ENCODE assay signal across 25 mouse cellular contexts in the genomic region with DNA sequence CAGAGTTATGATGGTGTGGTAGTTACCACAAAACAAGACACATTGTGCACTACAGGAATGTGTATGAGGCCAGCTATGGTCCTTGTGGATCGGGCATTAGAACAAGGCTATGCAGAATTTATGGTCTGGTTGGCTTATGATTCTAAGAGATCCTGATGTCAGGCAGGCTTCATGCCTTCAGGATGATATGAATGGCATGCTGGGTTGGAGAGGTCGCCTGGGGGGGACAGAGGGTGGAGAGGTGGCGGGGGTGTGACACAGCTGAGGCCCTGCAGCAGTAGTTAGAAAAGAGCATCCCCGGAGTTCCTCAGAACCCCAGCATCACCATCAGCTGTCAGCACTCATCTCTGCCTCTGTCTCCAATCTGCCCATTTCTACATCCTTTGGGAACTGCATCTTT.
DNase-seq lines count a peak whose midpoint lies in the region; ATAC-seq lines count a peak whose summit lies in the region.
"Had no signal": no experiment of that assay in that cellular context is flagged by ENCODE, and none has a peak within 500 bp of the region (broad histone marks: within the 10 kb centered on the region; RNA-seq: fewer than 3 reads in every experiment).

No protein-coding gene starts in this region.

- no peak overlapping the region for H3K27ac ChIP-seq in midbrain, embryonic 12.5 days (replicated peaks)
- H3K27ac ChIP-seq in midbrain, embryonic 13.5 days = no peak overlapping the region
- H3K27ac ChIP-seq in hindbrain, embryonic 16.5 days (ENCODE audit: low read depth, low read length) = no peak overlapping the region
- H3K27ac ChIP-seq: embryonic facial prominence, embryonic 13.5 days; embryonic facial prominence, embryonic 15.5 days; forebrain, embryonic 10.5 days; forebrain, embryonic 12.5 days had no signal

- ATAC-seq in midbrain, embryonic 12.5 days (ENCODE audit: low FRiP score, low read depth) = 0 out of 2 replicates have a peak, but pooled peaks have one; percentile 32
- ATAC-seq in midbrain, embryonic 13.5 days = no peak
- no peak for ATAC-seq in hindbrain, embryonic 16.5 days
- ATAC-seq: activated CD4-positive, CD25-positive, alpha-beta regulatory T cell, adult 4 months; forebrain, embryonic 14.5 days; forebrain, embryonic 16.5 days; Patski had no signal

- H3K27me3 ChIP-seq in midbrain, embryonic 12.5 days = no peaks in the 10 kb centered on the region
- no peaks in the 10 kb centered on the region for H3K27me3 ChIP-seq in midbrain, embryonic 13.5 days
- no peaks in the 10 kb centered on the region for H3K27me3 ChIP-seq in hindbrain, embryonic 16.5 days (replicated peaks; ENCODE audit: control insufficient read depth, insufficient read depth, low read length)
- H3K27me3 ChIP-seq: embryonic facial prominence, embryonic 13.5 days; embryonic facial prominence, embryonic 15.5 days; forebrain, embryonic 12.5 days; Patski had no signal

- 73% methylated on average over 4 of the region's 4 CpGs for WGBS in midbrain, embryonic 12.5 days
- 72% methylated on average over 4 of the region's 4 CpGs for WGBS in midbrain, embryonic 13.5 days
- WGBS in hindbrain, embryonic 16.5 days = 65% methylated on average over 4 of the region's 4 CpGs

- DNase-seq in cerebellum, postnatal 10 days = peak; percentile 36 to 54
- no peak for DNase-seq in cerebellum, postnatal 4 days (ENCODE audit: low spot score in 2 of 2)
- peak; percentile 1 for DNase-seq in 3134 (ENCODE audit: extremely low read depth, insufficient read length, low spot score)
- DNase-seq in retina, embryonic 14.5 days (ENCODE audit: low spot score) = peak; percentile 55
- DNase-seq in embryo, embryonic 10.5 days (ENCODE audit: low spot score) = no peak
- DNase-seq: adrenal gland, adult 8-10 months; adrenal gland, postnatal 14 days; adrenal gland, postnatal 36 days; cerebellum, adult 11-12 months; cerebellum, adult 2 months; cerebellum, adult 9-10 months; cerebellum, postnatal 36 days; embryo, embryonic 11 days had no signal

- H3K36me3 ChIP-seq in midbrain, embryonic 12.5 days = no peaks in the 10 kb centered on the region
- no peaks in the 10 kb centered on the region for H3K36me3 ChIP-seq in midbrain, embryonic 13.5 days
- no peaks in the 10 kb centered on the region for H3K36me3 ChIP-seq in hindbrain, embryonic 16.5 days (ENCODE audit: control insufficient read depth, insufficient read depth, low read length)
- H3K36me3 ChIP-seq: embryonic facial prominence, embryonic 13.5 days; embryonic facial prominence, embryonic 15.5 days; forebrain, embryonic 10.5 days; forebrain, embryonic 12.5 days had no signal

- H3K4me3 ChIP-seq in midbrain, embryonic 12.5 days = no peak overlapping the region
- H3K4me3 ChIP-seq in midbrain, embryonic 13.5 days (replicated peaks) = no peak overlapping the region
- no peak overlapping the region for H3K4me3 ChIP-seq in hindbrain, embryonic 16.5 days (ENCODE audit: low read length)
- H3K4me3 ChIP-seq: embryonic facial prominence, embryonic 13.5 days; embryonic facial prominence, embryonic 15.5 days; erythroblast, embryonic 14.5 days; forebrain, embryonic 10.5 days; forebrain, embryonic 12.5 days had no signal

- H3K4me1 ChIP-seq in midbrain, embryonic 12.5 days = no peaks in the 10 kb centered on the region; the same call in 1 of the 2 replicates
- peaks cover 17% of the 10 kb centered on the region for H3K4me1 ChIP-seq in midbrain, embryonic 13.5 days (replicated peaks)
- no peaks in the 10 kb centered on the region for H3K4me1 ChIP-seq in hindbrain, embryonic 16.5 days (ENCODE audit: control insufficient read depth, insufficient read depth, low read depth, low read length)
- H3K4me1 ChIP-seq: embryonic facial prominence, embryonic 15.5 days; forebrain, embryonic 10.5 days; forebrain, embryonic 12.5 days had no signal

- H3K4me2 ChIP-seq in midbrain, embryonic 12.5 days (replicated peaks) = no peak overlapping the region
- H3K4me2 ChIP-seq in midbrain, embryonic 13.5 days (replicated peaks) = no peak overlapping the region
- H3K4me2 ChIP-seq in hindbrain, embryonic 16.5 days (ENCODE audit: low read length) = no peak overlapping the region
- H3K4me2 ChIP-seq: embryonic facial prominence, embryonic 13.5 days; embryonic facial prominence, embryonic 15.5 days; forebrain, embryonic 12.5 days had no signal

- no peak overlapping the region for H3K9ac ChIP-seq in midbrain, embryonic 12.5 days (replicated peaks)
- H3K9ac ChIP-seq in midbrain, embryonic 13.5 days (replicated peaks) = no peak overlapping the region
- no peak overlapping the region for H3K9ac ChIP-seq in hindbrain, embryonic 16.5 days (ENCODE audit: low read depth, low read length)
- H3K9ac ChIP-seq: embryonic facial prominence, embryonic 13.5 days; embryonic facial prominence, embryonic 15.5 days; forebrain, embryonic 12.5 days had no signal

- no peaks in the 10 kb centered on the region for H3K9me3 ChIP-seq in midbrain, embryonic 12.5 days
- no peaks in the 10 kb centered on the region for H3K9me3 ChIP-seq in midbrain, embryonic 13.5 days
- H3K9me3 ChIP-seq in hindbrain, embryonic 16.5 days (ENCODE audit: control insufficient read depth, low read length) = no peaks in the 10 kb centered on the region
- H3K9me3 ChIP-seq: embryonic facial prominence, embryonic 13.5 days; embryonic facial prominence, embryonic 15.5 days; forebrain, embryonic 10.5 days; forebrain, embryonic 12.5 days had no signal

Comparison
In these comparisons a context has a peak if more than half of its experiments do, and no peak if none do; other contexts are left out.
1. DNase-seq: peak in cerebellum, postnatal 10 days (2 of 2), 3134 (single experiment) and retina, embryonic 14.5 days (single experiment); none in cerebellum, postnatal 4 days (0 of 2) and embryo, embryonic 10.5 days (single experiment).